Mouse (Mus musculus) liver, embryonic 14.5 days (tissue): ENCODE measurements around the gene Gm49366. TPM values are rescaled to one million over a fixed set of nuclear protein-coding genes. Genes with fewer than 3 reads are reported as not detected.
"Not testable (repeated sequence)": the region's sequence is repeated elsewhere in the genome, so short reads cannot be mapped to it uniquely, and the experiment has no call there.

Experiments
- ATAC-seq: fragments of 200-750 bp; cut with Nextera tagmentation; 2 replicates; pipeline ENCODE4 v1.8.0; 2017; ENCODE audit warnings: moderate number of reproducible peaks, mild to moderate bottlenecking, moderate library complexity; ENCODE audit not compliant: insufficient read depth
- DNase-seq, 3 experiments: peaks; one replicate each; pipeline ENCODE4 v3.0.0-alpha.2; 2012 to 2013; ENCODE audit warnings: low read depth in 3 of 3, low spot score in 3 of 3
- H3K27ac ChIP-seq: fragments of 300-500 bp; sonication (generic); 2 replicates; pipeline ENCODE4 v1.5.1; 2014; ENCODE audit warnings: moderate library complexity, mild to moderate bottlenecking, control low read depth, inconsistent platforms
- H3K27me3 ChIP-seq: fragments of 300-500 bp; sonication (generic); 2 replicates; pipeline ENCODE4 v1.6.1; 2014; ENCODE audit warnings: mild to moderate bottlenecking, low read length, moderate library complexity; ENCODE audit not compliant: control insufficient read depth, insufficient read depth
- H3K36me3 ChIP-seq: fragments of 300-500 bp; sonication (generic); replicated peaks from 2 replicates; pipeline ENCODE4 v1.6.1; 2014; ENCODE audit warnings: low read depth; ENCODE audit not compliant: control insufficient read depth, insufficient read depth
- H3K4me1 ChIP-seq, 2 experiments: fragments of 200-500 bp in 1 of 2; fragments of 300-500 bp in 1 of 2; sonication (generic) in 1 of 2; replicated peaks; 2 replicates each; pipeline ENCODE4 v1.6.1; 2012 to 2014; ENCODE audit warnings: antibody characterized with exemption in 1 of 2, inconsistent platforms in 1 of 2, low read length in 1 of 2; ENCODE audit not compliant: control insufficient read depth in 2 of 2, insufficient read depth in 2 of 2
- H3K4me2 ChIP-seq: fragments of 300-500 bp; sonication (generic); 2 replicates; pipeline ENCODE4 v1.6.1; 2014; ENCODE audit warnings: low read depth, mild to moderate bottlenecking, control low read depth, moderate library complexity
- H3K4me3 ChIP-seq, 2 experiments: fragments of 200-500 bp in 1 of 2; fragments of 300-500 bp in 1 of 2; sonication (generic) in 1 of 2; 2 replicates each; pipeline ENCODE4 v1.5.1; 2012 to 2014; ENCODE audit warnings: low read depth in 2 of 2, low read length in 2 of 2, mild to moderate bottlenecking in 2 of 2, control low read depth in 1 of 2, inconsistent platforms in 1 of 2, moderate library complexity in 1 of 2; ENCODE audit not compliant: insufficient read depth in 1 of 2
- H3K9ac ChIP-seq: fragments of 300-500 bp; sonication (generic); replicated peaks from 2 replicates; pipeline ENCODE4 v1.6.1; 2014; ENCODE audit warnings: mild to moderate bottlenecking, control low read depth, moderate library complexity
- H3K9me3 ChIP-seq: fragments of 300-500 bp; sonication (generic); 2 replicates; pipeline ENCODE4 v1.6.1; 2016; ENCODE audit warnings: low read length, mixed read lengths; ENCODE audit not compliant: control insufficient read depth
- CTCF ChIP-seq: IDR thresholded peaks from 2 replicates; pipeline ENCODE4 v1.5.1; 2016; ENCODE audit warnings: antibody characterized with exemption, low read depth, control low read depth
- EP300 ChIP-seq: IDR thresholded peaks from 2 replicates; pipeline ENCODE4 v1.6.1; 2016; ENCODE audit warnings: antibody characterized with exemption, low read depth
- WGBS: fragments of 180-500 bp; shearing (Covaris S2); extraction: QIAGEN DNeasy Blood & Tissue Kit; methylation state at CpG from one replicate; pipeline ENCODE4 v1.1.7; 2014; ENCODE audit not compliant: insufficient replicate concordance; 5-methylcytosine and 5-hydroxymethylcytosine counted together
- polyA plus RNA-seq, 2 experiments: library from polyadenylated mRNA; depleted of rRNA in 1 of 2; stranded (reverse) in 1 of 2; unstranded in 1 of 2; fragments of >200 nt; fragmentation: Nextera tagmentation in 1 of 2; extraction: Ambion mirVana in 1 of 2; gene quantifications; 2 replicates each; pipeline versions ENCODE4 v1.2.1 to v1.2.3; 2012 to 2014

Gm49366 gene
- polyA plus RNA-seq, 2 experiments, result not detected

DNA sequence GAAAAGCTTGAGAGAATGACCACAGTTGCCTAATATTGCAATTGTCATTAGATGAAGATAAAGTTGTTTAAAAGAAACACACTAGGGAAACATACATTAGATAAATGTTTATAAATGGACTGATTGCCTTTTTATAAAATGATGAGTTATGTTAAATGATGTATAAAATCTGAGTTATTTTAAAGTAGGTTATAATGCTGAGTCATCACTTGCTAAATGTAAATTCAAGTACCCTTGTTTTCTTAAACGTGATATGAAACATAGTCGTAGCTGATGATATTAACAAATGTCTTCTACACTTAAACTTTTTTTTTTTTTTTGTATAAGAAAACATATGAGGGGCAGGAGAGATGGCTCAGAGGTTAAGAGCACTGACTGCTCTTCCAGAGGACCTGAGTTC lies 25.1 kb downstream of the Gm49366 start:
- H3K27ac ChIP-seq, result no peak overlapping the region
- TF ChIP-seq CTCF (no peak), EP300 (no peak)
- DNase-seq (no peak), ATAC-seq (no peak)
- H3K9ac ChIP-seq, result no peak overlapping the region
- no peaks in the 10 kb centered on the region for H3K9me3 ChIP-seq
- no peaks in the 10 kb centered on the region for H3K4me1 ChIP-seq
- no peak overlapping the region for H3K4me3 ChIP-seq
- H3K4me2 ChIP-seq, result no peak overlapping the region
- 46% methylated on average over 2 of the region's 2 CpGs for whole genome bisulfite sequencing
- H3K27me3 ChIP-seq, result peaks cover 3% of the 10 kb centered on the region
- no peaks in the 10 kb centered on the region for H3K36me3 ChIP-seq

DNA sequence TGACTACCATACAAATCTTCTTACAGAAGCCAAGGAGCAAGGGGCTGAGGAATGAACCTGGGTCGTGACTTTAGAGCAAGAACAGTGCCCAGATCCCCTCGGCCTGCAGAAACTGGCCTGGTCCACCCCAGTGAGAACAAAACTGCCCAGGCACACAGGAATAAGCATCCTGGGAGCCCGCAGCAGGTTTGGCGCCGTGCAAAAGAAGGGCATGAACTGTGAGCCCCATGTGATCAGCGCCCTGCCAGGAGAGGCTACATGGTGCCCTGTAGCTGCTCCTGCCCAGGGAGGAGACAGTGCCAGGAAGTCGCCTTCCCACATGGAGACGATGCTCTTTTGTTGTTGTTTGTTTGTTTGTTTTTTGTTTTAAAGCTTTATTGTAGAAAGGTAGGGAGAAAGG lies 25.9 kb downstream of the Gm49366 start:
- no peaks in the 10 kb centered on the region for H3K36me3 ChIP-seq

DNA sequence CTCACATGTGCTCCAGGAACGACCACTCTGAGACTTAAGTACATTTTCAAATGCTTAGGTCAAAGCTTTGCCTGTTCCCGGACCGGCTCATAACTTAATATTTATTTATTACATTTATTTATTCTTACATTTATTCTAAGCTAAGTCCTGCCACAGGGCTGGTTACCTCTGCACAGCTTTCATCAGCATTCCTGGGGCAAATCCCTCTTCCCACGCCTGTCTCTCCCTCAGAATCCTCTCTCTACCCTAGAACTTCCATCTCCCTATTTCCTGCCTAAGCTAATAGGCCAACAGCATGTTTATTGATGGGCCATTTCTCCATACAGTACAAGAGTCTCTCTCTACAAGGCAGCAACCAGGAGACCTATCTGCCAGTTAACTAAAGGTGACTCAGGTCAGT lies 29.0 kb downstream of the Gm49366 start:
- WGBS, result 55% methylated on average over 4 of the region's 4 CpGs

More for the DNA sequence above, 25.9 kb downstream of the Gm49366 start:
- no peak overlapping the region for H3K27ac ChIP-seq
- 59% methylated on average over 8 of the region's 8 CpGs for WGBS
- H3K4me3 ChIP-seq, result no peak overlapping the region
- H3K9me3 ChIP-seq, result no peaks in the 10 kb centered on the region
- no peak overlapping the region for H3K4me2 ChIP-seq
- H3K9ac ChIP-seq, result no peak overlapping the region
- H3K27me3 ChIP-seq, result peaks cover 9% of the 10 kb centered on the region
- H3K4me1 ChIP-seq, result no peaks in the 10 kb centered on the region
- ATAC-seq, result no peak
- TF ChIP-seq CTCF, result no peak
- no peak for TF ChIP-seq EP300
- no peak for DNase-seq

DNA sequence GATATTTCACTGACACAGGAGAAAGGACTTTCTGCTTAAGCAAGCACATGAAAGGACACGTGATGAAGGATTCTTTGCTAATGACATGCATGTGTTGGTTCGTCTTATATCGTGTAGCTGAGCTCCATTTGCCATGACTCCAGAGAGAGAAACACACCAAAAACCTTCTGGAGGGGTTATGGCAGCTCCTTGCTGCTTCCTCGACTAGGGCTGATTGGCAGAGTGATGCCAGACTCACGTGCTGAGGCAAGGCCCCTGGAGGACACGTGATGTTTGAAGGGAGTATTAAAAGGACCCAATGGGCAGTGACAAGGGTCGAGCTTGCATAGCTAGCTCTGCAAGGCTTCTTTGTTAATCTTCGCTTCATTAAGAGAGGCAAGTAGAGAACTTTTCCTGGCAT lies 29.6 kb downstream of the Gm49366 start:
- 46% methylated on average over 8 of the region's 8 CpGs for WGBS
- Histone ChIP-seq H3K4me3 (no peak overlapping the region), H3K36me3 (no peaks in the 10 kb centered on the region), H3K27me3 (peaks cover 14% of the 10 kb centered on the region), H3K9me3 (no peaks in the 10 kb centered on the region), H3K4me1 (no peaks in the 10 kb centered on the region), H3K27ac (no peak overlapping the region), H3K9ac (no peak overlapping the region), H3K4me2 (no peak overlapping the region)
- DNase-seq (no peak), ATAC-seq (no peak)
- TF ChIP-seq CTCF, result no peak
- no peak for TF ChIP-seq EP300

More for the DNA sequence above, 29.0 kb downstream of the Gm49366 start:
- no peaks in the 10 kb centered on the region for H3K4me1 ChIP-seq
- H3K9ac ChIP-seq, result no peak overlapping the region
- no peak for TF ChIP-seq CTCF
- TF ChIP-seq EP300, result no peak
- no peak for DNase-seq
- H3K4me2 ChIP-seq, result no peak overlapping the region
- peaks cover 14% of the 10 kb centered on the region for H3K27me3 ChIP-seq
- ATAC-seq, result no peak
- no peak overlapping the region for H3K27ac ChIP-seq
- H3K36me3 ChIP-seq, result no peaks in the 10 kb centered on the region
- H3K4me3 ChIP-seq, result no peak overlapping the region
- no peaks in the 10 kb centered on the region for H3K9me3 ChIP-seq

DNA sequence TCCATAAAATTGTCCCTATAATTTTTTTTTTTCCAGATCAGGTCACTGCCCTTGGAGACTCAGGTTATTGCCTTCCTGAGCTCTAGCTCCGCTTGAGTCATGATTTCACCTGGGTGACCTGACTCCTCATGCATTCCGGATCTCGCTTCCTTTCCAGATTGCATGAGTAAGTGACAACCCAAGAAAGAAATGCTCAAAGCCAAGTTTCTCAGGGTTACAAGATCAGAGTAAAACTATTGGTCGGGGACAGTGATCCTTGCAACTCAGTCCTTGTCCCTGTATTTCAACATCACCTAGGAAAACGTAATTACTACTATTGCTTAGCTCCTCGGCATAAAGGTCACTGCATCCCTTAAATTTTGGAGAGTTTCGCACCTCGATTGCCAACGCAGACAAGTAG lies 30.3 kb downstream of the Gm49366 start, which contains the start of gene Acot5:
Gene Acot5 (plus strand): TSS at position 340 of the 400 bp plus-strand sequence.
- Histone ChIP-seq H3K27ac (no peak within 1 kb of the TSS), H3K9me3 (no peaks in the 10 kb centered on the region), H3K27me3 (peaks cover 14% of the 10 kb centered on the region), H3K36me3 (no peaks in the 10 kb centered on the region), H3K4me3 (peak within 1 kb of the TSS; percentile 1 to 28), H3K4me1 (no peaks in the 10 kb centered on the region), H3K9ac (no peak within 1 kb of the TSS), H3K4me2 (peak within 1 kb of the TSS; percentile 41)
- ATAC-seq (no peak), DNase-seq (no peak)
- no peak for TF ChIP-seq EP300
- WGBS, result 47% methylated on average over 9 of the region's 9 CpGs

DNA sequence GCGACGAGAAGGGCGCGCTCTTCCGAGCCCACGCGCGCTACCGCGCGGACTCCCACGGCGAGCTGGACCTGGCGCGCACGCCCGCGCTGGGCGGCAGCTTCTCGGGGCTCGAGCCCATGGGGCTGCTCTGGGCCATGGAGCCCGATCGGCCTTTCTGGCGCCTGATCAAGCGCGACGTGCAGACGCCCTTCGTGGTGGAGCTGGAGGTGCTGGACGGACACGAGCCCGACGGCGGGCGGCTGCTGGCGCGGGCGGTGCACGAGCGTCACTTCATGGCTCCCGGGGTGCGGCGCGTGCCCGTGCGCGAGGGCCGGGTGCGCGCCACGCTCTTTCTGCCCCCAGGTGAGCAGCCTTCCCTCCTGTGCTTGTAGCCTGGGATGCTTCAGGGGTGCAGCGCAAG lies 30.8 kb downstream of the Gm49366 start:
- H3K27ac ChIP-seq, H3K4me1 ChIP-seq, H3K9me3 ChIP-seq, H3K9ac ChIP-seq, H3K36me3 ChIP-seq, ATAC-seq, DNase-seq: not testable (repeated sequence)
- H3K4me3 ChIP-seq, result peak overlapping the region; percentile 1 to 28
- peaks cover 14% of the 10 kb centered on the region for H3K27me3 ChIP-seq
- H3K4me2 ChIP-seq, result peak overlapping the region; percentile 41
- 3% methylated on average over 42 of the region's 52 CpGs for WGBS
